Mouse (Mus musculus) lung, postnatal 14 days (tissue): ENCODE results near the gene Ticam1.

Source experiments
- DNase-seq: peaks from one replicate; pipeline ENCODE4 v3.0.0; 2021

Ticam1 gene

DNA sequence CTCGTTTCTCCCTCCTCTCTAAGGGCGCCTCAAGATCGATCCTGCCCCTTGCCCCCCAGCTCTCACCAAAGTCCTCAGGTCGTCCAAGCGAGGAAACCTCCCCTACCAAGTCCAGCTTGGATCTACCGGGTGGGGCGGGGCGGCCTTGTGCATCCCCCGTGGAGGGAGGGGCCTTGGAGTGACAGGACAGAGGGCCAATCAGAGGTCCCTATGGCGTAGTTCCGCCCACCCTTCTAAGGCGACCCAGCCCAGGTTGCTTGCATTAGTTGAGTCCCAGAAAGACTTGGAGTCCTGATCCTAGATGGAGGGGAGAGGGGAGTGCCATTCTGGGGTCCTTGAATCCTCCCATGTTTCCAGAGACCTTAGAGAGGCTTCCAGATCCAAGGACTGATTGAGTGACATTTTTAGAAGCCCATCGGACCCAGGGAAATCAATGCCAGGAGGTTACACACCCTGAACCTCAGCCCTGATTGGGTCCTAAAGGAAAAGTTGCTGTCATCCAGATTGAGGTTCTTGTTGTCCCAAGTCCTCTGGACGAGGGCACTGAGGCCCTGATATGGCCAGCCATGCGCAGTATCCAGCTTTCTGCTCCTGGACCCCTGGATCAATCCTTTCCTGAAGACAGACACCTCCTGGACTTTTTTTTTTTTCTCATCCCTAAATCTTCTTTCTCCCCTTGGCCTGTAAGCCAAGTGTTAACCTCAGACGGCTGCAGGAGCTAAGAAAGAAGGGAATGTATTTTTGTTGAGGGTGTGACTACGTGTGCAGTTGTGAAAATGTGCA, 14.0 kb upstream of the Ticam1 start:
- DNase-seq, result peak; percentile 100

DNA sequence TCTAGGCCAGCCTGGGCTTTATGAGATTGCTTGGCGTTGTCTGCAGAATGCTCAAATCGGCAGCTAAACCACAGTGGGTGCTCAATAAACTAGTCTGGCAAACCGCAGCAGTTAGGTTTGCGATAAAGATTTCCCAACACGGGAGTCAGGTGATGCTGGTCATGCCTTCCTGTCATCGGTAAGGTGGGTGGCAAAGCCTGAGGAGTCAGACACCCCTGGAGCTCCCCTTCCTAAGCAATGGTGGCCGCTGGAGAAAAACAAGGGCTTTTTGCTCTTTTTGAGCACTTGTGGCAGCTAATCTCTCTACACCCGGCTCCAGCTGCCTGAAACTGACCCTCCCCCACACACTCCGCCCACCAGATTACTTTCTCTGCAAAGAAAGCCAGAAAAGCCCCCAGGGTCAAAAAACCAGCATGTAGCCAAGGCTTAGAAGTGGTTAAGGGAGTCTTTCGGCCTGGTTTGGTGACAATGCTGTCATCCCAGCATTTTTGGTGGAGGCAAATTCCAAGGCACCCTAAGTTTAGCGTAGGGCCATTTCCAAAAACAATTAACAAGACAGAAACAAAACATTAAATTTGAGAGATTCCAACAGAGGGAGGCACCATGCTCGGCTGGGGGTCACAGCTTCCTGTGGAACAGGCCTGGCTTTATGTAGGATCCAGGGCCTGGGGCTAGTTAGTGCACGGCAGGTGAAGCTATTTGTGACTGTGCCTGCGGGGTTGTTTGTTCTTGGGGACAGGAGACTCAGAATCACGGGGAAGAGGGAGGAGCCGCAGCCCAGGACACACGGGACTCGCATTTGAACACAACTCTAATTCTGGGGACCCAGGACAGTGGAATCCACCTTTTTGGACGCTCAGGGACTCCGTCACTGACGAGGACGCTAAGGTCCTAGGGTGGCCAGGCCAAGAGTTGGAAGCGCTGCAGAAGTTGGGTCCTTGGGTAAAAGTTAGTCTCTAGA, 13.1 kb upstream of the Ticam1 start:
- peak; percentile 55 for DNase-seq

DNA sequence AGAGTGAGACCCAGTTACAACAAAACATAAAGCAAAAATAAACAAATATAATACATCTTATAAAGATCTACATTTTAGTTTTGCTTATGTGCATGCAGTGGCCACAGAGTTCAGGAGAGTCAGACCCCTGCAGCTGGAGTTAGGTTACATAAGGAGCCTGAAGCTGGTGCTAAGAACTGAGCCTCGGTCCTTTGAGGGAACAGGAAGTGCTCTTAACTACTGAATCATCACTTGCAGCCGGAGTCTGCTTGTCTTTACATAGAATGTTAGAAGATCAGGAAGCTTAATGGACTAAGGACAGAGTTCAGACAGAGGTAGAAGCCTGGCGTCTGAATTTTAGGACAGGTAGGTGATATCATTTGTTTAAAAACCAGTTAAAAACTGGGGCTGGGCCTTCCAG, 12.3 kb upstream of the Ticam1 start:
- no peak for DNase-seq

DNA sequence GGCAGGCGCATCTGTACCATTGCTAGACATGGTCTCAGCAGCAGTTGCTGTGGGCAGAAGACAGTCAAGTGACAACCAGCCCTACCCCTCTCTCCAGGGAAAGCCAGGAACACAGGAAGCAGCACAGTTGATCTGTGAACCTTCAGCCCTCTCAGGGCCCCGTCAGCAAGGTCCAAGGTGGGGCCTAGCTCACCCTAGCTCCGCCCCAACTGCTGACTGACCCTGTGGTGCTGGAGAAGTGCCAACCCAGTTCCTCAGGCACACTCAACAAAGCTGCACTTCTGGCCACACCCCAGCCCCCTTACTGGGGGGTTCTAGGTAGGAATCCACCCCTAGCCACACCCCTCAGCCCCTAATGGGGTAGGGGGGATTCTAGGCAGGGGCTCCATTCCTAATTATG, 11.2 kb upstream of the Ticam1 start:
- peak; percentile 58 for DNase-seq

DNA sequence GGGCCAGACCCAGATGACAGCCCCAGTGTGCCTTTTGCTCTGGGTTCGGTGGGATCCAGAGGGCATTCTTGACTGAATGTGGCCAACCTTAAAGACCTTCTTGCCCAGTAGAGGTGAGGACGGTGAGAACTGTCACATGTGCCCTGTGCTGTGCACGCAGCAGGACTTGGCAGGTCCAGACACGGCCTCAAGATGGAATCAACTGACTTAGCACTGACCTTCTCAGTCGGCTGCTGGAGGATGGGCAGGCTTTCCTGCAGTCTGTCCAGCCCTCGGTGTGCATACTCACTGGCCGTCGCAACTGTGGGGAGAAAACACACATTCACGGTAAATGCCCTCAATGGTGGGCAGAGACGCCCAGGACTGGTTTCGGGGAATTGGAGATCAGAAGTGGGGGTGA, 9.4 kb upstream of the Ticam1 start:
- DNase-seq, result no peak

DNA sequence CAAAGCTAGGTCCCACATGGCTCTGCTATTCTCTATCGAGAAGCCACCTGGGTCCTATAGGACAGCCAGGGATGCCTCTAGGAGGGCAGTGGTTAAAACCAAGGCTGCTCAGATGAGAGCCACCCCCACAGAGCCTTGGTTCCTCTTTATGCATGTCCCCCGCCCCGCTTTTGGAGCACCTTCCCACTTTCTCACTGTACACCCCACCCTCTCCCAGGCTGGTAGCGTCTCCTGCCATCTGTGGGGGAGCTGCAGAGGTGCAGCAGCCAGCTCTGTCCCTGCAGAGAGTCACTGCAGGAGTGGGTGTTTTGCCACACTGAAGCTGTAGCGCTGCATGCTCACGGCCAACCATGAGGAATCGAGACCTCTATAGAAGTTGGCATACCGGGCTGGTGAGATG, 6.7 kb upstream of the Ticam1 start:
- no peak for DNase-seq

DNA sequence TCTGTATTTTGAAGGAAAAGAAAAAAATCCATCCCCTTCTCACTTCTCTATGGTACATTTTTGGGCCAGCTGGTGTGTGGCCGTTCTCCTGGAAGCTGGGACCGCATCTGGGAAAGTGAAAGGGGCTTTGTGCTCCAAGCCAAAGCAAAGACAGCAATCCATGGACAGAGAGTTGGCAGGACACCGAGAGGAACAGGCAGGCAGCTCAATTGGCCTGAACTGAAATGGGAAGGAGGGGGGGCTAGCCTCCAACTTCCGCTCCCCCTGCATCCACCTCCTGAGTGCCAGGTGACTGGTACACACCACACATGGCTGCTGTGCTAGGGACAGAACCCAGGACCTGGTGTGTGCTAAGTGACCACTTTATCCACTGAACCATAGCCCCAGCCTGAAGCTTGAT, 6.2 kb upstream of the Ticam1 start:
- no peak for DNase-seq

DNA sequence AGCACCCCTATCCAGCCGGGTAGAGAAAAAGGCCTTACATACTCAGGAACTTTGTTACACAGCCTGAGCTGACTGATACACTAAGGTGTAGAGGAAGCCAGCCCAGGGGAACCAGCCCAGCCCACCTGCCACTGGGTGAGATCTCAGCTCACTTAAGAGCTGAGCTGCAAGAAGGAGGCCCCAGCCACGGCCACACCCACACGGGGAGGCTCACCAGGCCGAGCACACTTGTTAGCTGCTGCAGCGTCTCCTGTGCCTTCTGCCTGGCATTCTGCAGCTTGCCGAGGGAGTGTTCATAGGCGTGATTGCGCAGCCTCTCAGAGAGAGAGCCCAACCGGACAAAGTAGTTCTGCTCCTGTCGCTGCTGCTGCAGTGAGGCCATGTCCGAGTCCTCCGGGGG, 4.6 kb upstream of the Ticam1 start:
- DNase-seq, result no peak

DNA sequence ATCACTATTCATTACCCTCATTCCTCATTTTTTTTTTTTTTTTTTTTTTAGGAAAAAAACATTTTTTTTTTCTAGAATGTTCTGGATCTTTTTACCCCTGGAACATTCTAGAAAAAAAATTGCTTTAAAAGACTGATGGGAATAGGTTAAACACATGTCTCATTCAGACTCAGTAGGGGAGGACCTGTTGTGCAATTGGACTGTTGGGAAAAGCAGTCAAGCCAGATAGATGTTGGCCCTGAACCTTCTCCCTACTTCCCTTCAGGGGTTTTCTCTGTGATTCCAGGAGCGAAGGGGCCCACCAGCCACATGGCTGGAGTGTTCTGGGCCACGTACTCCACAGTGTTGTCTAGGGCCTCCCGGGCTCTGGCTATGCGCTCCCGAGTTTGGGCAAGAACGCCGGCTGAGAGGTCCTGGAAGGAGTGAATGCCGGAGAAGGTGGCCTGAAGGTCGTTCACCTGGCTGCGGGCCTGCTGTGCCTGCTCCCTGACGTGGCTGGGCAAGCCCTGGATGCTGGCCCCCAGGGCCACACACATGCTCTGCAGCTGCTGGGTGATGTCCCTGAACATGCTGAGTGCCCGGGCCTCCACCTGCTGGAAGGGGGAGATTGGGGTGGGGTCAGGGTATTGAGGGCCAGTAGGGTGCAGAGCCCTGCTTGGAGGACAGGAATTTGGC, 3.0 kb upstream of the Ticam1 start:
- DNase-seq, result no peak

DNA sequence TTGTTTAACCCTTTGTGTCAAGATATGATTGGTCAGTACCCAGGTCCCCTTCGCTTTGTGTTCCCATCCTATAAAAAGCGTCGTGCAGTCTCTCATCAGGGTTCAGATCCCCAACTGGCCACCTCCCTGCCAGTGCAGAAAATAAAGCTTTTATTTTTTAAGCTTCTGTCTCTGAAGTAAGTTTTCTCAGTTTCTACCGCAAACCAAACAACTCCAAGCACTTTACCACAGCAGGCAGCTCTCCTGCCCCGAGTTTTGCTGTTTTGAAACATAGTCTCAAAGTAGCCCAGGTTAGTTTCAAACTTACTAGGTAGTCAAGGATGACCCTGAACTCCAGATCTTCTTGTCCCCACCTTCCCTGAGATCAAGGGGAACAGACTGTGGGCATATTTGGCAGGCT, 1.8 kb upstream of the Ticam1 start:
- no peak for DNase-seq

DNA sequence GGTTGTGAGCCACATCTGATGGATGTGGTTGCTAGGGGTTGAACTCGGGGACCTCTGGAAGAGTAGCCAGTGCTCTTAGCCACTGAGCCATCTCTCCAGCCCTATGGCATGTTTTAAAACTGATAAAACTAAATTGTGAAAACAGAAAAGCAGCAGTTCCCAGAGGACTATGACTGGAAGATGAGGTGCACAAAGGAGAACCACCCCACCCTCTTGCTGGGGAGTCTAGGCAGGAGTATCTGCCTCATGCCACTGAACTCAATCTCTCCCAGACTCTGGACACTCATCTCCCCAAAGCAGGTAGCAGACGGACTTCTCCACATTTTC, 944 bp upstream of the Ticam1 start:
- DNase-seq, result no peak

DNA sequence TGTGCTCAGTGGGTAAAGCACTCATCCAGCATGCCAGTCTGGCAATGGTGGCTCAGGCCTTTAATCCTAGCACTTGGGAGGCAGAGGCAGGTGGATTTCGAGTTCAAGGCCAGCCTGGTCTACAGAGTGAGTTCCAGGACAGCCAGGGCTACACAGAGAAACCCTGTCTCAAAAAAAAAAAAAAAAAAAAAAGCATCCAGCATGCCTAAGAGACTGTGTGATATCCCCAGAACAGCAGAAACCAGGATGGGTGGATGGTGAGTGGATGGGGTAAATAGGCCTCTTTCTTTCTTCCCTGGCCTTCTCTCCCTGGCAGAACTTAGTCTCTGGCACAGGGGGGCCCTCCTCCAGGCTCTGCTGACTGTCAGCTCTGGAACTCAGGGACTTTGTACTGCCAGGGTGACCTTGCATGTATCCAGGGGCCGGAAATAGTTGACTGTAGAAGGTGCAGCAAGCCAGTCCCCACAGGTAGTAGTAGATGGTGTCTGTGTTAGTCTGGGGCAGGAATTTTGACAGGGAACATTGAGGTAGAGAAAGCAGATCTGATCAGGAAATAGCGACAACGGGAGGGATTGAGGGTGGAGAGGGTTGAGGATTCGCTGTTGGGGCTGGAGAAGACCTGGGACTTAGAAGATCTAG, 625 bp downstream of the Ticam1 start:
- DNase-seq, result no peak

DNA sequence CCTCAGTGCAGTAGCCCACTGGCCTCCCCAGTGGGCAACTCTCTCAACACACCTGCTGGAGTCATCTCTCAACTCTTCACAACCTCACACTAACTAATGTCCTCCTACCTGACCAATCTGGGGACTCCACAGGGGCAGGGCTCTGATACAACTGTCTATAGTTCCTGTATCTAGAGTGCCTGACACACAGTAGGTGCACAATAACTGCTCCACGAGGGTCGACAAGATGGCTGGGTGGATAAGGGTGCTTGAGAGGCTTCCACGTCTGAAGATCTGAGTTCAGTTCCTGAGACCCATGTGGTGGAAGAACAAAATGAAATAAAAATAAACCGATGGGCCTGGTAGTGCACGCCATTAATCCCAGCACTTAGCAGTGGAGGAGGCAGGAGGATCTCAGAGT, 2.6 kb downstream of the Ticam1 start:
- DNase-seq, result no peak

DNA sequence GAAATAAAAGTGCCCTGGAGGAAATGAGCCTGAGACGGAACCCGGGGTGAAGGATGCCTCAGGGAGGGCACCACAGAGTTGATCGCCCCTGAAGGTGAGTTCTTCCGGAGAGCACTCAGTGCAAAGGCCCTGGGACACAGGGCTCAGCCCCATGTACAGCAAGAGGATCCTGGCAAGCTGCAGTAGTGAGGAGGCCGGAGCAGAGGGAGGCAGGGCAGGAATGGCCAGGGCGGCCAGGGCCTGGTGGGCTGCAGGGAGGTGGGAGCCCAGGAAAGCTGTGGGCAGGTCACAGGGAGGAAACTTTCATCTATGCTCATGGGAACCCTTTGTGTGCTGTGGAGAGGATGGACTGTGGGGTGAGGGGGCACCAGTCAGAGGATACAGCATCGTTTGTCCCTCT, 3.1 kb downstream of the Ticam1 start:
- DNase-seq, result no peak

DNA sequence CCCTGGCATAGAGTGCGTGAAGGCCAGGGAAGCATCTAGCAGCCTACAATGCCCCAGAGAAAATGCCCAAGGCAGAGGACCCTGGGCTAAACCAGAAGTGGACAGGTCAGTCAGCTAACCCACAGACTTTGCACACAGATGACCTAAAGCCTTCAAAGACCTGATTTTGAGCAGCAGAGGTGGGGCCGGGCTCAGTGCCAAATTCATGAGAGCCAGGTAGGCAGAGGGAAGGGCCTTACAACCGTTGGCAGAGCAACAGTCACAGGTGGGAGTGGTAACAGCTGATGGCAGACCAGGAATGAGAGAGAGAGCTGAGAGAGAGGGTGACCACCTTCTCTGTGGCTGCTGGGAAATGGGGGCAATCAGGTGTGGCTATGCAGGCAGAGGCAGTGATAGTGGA, 3.9 kb downstream of the Ticam1 start:
- peak; percentile 63 for DNase-seq

DNA sequence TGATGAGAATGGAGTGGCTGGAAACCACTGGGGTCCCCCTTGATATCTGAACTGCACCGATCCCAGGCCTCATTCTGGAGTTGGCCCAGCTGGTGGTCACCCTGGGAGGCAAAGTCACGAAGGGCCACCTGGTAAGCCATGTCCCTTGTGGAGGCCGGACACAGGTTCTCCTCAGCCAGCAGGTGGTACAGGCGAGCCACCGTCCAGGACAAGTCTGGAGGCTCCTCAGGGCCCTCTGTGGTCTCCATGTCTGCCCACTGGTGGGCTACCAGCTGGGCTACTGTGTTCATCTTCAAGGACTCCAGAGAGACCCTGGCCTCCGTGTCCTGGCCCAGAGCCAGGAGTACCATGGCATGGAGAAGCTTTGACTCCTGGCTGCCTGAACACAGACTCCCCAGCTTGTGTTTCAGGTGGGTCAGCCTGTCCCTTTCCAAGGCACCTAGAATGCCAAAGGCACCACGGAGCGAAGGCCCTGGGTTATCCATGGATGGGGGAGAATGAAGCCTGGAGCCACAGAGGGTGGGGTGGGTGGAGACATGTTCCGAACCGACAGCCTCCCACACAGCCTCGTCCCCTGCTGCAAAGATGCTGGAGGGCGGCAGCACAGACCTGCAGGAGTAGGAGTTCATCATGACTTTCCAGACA, 4.9 kb downstream of the Ticam1 start:
- DNase-seq, result no peak

DNA sequence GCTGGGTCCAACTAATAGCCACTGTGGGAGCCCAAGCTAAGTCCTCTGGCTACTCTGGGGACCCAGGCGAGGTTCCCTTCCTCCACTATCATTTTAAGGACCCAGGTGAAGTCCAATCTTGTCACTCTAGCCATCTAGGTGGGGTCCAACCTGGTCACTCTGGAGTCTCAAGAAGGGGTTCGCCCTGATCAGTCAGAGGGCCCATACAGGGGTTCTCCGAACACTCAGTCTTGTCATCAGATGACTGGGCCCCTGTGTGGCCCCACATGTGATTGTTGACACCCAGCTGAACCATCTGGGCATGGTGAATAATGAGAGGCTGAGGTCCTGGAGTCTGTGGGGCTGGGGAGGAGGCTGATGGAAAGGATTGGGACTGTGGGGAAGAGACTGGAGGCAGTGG, 6.8 kb downstream of the Ticam1 start:
- no peak for DNase-seq

DNA sequence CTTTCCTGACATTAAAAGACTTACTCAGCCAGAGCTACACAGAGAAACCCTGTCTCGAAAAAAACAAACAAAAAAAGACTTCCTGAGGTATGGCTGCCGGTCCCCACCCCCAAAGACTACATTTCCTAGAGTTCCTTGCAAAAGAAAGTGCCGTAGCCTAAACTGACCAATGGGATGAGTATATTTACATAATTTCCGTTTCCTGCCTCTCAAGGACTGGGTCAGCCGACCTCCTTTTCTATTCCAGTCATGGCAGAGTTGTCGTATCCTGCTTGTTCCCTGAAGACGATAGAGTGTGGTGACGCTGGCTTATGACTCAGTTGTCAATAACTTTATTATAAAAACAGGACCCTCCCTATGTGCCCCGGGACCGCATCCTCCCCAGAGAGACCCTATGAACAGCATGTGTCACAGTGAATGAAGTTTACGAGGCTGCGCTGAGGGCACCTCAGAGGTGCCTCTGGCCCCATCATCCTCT, 7.4 kb downstream of the Ticam1 start:
- DNase-seq, result peak; percentile 68

DNA sequence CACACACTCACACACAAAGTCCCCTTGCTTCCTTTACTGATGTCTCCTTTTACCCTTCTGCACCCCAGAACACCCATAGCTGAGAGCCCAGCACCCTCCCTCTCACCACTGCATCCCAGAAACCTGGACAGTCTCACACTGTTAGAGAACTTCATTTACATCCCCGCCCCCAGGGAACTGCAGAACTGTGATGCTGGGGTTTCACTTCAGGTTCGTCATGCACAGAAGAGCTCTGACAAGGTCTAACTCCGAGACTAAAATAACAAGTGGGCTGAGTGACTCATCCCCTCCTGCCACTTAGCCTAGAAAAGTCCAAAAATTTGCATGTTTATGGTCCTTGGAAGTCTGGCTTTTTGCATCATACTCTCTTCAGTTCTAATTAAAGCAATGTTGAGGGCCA, 10.3 kb downstream of the Ticam1 start:
- DNase-seq, result no peak

DNA sequence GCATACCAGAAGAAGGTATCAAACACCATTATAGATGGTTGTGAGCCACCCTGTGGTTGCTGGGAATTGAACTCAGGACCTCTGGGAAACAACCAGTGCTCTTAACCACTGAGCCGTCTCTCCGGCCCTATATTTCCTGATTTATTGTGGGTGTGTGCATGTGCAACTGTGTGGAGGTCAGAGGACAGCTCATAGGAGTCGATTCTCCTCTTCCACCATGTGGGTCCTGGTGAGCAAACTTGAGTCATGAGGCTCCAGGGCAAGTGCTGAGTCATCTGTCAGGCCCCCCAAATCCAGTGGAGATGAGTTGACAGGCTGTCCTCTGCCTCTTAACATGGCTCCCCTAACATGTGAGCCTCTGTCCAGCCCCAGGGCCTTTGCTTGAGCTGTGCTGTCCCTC, 10.7 kb downstream of the Ticam1 start:
- no peak for DNase-seq

DNA sequence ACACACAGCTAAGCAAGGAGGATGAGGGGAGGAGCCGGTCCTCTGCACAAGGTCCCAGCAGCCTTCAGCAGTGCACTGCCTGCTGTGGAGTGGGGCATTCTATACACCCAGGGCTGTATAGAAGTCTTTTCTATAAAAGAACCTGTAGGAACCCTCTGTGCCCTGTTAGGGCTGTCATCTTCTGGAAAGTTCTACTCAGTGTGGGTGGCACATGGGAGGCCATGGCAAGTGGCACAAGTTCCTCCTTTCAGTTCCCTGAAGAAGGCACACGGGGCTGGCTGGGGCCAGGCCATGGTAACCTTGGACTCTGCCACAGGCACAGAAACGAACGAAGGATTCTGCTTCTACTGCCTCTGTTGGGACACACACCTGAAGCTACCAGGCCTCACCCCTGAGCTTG, 11.6 kb downstream of the Ticam1 start:
- no peak for DNase-seq

DNA sequence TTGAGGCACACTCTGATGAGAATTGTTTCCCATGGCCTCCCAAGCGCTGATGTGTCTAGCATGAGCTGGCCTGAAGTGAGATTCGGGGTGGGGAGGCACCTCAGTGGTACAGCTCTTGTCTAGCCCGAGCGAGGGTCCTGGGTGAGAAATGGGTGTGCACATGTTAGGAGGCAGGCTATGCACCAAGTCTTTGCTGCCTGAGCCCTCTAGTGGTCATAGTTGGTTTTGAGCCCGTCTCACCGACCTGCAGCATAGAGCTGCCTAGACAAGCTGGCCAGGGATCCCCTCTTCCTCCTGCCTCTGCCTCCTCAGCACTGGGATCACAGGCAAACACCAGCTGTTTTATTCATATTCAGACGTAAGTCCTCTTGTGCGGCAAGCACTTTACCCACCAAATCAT, 12.6 kb downstream of the Ticam1 start:
- peak; percentile 87 for DNase-seq

DNA sequence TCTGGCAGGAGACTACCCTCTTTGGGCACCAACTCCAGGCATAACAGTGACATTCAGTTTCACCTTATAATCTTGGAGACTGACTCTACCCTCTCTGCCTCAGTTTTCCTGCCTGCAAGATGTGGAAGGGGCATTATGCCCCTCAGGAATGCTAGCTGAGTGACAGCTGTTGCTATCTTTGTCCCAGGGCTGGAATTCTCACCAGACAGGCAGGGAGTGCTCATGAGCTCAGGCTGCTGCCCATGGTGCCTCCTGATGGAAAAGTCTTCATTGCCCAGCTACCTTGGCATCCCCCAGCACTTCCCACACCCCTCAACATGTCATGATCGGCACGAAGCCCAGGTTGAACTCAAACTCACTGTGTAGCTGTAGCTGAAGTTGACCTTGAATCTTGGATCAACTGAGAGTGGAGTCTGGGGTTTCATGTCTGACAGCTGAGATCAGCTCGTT, 13.9 kb downstream of the Ticam1 start:
- no peak for DNase-seq
